Mouse (Mus musculus) cerebellum, adult 9-11 months (tissue): ENCODE results near the gene Tes3-ps.

Source experiments
- DNase-seq: peaks from one replicate; pipeline ENCODE4 v3.0.0; 2022

Gene Tes3-ps

DNA sequence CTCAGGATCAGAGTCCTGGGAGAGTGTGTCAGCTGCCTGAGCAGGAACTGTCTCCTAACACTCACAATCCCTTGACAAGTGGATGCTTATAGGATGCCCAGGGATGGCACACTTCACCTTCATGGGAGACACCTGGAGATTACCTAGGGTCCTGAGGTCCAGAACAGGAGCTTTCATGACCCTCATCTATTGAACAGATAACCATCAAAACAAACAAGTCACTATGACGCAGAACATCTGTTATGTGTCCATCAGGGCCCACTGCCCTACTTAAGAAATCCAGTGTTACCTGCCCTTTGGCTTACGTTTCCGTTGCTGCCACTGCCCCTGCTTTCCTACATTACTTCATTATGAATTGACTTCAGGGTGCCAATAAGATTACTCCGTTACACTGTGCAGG, 12.7 kb downstream of the Tes3-ps start:
- DNase-seq, result no peak

DNA sequence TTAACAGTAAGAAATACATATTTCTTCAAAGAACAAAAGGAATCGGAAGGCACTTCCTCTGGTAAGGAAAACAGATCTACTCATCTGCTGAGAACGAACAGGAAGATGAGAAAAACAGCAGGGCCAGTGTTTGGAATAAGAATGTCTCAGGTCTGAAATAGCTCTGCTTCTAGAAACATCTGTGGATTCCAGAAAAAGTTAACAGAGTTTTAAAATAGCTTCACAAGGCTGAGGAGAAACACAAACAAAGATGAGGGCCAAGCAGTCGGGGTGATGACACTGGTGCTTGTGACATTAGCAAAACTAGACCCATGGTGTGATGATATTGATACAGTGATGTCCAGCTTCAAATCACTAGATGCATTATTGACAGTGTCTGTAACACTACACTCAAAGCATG, 14.1 kb downstream of the Tes3-ps start:
- no peak for DNase-seq

DNA sequence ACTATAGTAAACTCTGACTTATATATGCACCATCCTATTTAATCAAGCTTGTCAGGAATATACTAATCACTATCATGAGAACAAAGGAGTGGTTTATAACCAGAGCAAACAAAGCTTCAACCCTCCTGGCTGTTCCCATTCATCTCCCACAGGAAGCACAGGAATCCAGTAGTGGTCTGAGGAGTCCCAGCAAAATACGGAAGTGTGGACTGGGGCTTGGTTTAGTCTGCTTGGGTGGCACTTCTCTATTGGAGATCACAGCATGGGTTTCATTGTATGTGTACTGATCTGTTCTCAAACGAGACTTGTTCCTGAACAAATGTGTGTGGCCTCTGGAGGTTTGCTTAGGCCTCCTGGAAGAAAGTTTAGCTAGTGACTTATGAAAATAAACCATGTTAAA, 25.6 kb downstream of the Tes3-ps start:
- DNase-seq, result no peak

DNA sequence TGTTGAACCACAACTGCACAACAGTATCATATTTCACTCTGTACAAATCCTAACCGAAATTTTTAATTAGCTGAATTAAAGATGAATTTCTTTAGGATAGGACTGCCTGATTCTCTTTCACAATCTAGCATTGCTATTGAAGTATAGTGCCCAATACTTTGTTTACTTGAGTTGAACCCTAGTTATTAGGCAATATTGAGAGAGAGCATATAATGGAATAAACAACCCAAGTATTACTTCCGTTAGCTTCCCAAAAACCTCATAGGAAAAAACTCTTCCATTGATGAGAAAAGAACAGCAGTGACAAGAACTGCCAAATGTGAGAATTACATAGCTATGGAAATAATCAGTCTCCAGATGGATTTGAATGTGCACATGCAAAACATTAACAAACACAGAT, 33.1 kb downstream of the Tes3-ps start:
- DNase-seq, result no peak

DNA sequence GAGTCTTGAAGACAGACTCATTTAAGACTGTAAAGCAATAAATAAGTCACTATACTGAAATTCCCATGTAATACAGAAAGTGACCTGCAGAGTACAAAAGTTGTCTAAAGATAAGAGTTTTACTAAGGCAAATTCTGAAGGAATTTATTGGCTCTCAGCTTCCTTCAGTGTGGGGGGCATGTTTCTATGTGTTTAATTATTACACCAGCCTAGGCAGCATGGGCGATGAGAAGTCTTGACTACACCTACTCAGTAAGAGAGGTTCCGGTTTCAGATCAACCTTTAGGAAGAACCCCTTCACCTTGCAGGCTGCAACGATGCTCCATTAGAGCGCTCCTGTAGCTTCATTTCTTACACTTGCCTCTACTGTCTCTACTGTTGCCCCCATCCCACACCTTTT, 37.5 kb downstream of the Tes3-ps start:
- no peak for DNase-seq

DNA sequence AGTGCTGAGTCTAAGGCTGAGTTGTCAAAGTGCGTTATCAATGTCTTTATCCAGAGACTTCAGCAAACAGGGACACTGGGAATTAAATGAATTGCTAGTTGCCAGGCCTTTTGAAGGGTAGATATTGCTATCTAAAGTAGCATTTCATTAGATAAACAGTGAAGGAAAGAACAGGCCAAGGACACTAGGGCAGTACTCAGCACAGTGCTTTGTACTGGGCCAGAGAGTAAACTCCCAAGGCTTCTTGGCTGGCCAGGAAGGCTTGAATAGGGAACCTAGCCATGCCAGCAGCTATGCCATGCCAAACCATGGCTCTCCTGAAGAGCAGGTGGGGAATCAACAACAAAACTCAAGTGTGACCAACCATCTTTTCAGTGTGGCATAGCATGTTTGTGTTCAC, 43.8 kb downstream of the Tes3-ps start:
- DNase-seq, result no peak

DNA sequence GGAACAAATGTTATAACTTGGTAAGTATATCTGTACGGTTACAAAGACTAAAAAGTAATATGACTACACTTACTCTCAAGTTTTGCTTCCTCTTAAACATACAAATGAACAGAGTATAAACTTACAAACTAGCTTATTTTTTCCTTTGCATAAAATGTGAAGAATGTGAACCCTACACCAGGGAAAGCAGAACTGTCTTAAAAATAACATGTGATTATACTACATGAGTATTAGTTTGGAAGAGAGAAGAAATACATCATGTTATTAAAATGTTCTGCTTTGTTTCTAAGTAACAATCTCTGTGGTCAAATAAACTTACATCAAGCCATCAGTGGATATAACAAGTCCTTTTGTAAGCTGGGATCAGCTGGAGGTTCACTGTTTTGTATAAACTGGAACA, 45.6 kb downstream of the Tes3-ps start:
- DNase-seq, result no peak

DNA sequence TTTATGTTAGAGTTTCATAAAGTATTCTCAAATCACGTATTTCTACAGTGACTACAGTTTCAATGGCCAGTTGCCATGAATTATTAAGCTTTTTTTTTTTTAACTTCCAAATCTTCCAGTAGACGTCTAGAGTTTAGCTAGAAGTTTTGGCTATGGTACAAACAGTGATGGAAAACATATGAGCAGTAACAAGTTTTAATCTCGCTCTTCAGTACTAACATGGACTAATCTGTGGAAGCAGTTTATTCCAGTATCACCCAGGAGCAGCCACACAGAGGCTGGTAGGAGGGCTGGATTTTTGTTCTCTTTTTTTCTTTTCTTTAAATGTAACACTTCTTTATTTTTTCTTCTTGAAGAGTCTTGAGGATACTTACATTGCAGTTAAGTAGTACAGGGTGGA, 51.2 kb downstream of the Tes3-ps start, which contains the start of gene Aspn:
Aspn (plus strand) TSS at position 165 of the 400 bp plus-strand sequence.
- no peak for DNase-seq

DNA sequence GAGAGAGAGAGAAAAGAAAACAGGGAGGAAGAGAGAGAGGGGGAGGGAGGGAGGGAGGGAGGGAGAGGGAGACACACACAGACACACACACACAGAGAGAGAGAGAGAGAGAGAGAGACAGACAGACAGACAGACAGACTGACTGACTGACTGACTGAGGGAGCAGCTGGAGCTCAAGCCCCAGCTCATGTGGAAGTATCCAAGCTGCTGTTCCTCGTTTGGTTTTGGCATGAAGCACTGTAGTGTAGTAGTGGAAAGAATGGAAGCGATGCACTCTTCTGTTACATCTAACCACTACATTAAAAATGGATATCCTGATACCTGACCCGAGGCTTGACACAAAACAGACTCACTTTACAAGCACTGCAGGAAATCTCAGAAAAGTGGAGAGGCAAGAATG, 52.5 kb downstream of the Tes3-ps start:
- no peak for DNase-seq
